Mouse (Mus musculus) neural tube, embryonic 12.5 days (tissue): ENCODE results near the gene Lzts3. TPM values are rescaled to one million over a fixed set of nuclear protein-coding genes. Genes with fewer than 3 reads are reported as not detected.

Experiments
- ATAC-seq: fragments of 200-750 bp; cut with Nextera tagmentation; 2 replicates; pipeline ENCODE4 v1.8.0; 2017; ENCODE audit warnings: low read depth, mild to moderate bottlenecking, moderate TSS enrichment, moderate library complexity; ENCODE audit not compliant: low FRiP score
- H3K27ac ChIP-seq: fragments of 300-500 bp; sonication (generic); 2 replicates; pipeline ENCODE4 v1.5.1; 2016
- H3K27me3 ChIP-seq: fragments of 300-500 bp; sonication (generic); replicated peaks from 2 replicates; pipeline ENCODE4 v1.6.1; 2016; ENCODE audit warnings: mild to moderate bottlenecking
- H3K36me3 ChIP-seq: fragments of 300-500 bp; sonication (generic); 2 replicates; pipeline ENCODE4 v1.6.1; 2016; ENCODE audit warnings: mild to moderate bottlenecking
- H3K4me1 ChIP-seq: fragments of 300-500 bp; sonication (generic); 2 replicates; pipeline ENCODE4 v1.6.1; 2016
- H3K4me2 ChIP-seq: fragments of 300-500 bp; sonication (generic); replicated peaks from 2 replicates; pipeline ENCODE4 v1.6.1; 2016; ENCODE audit warnings: mild to moderate bottlenecking
- H3K4me3 ChIP-seq: fragments of 300-500 bp; sonication (generic); 2 replicates; pipeline ENCODE4 v1.5.1; 2016
- H3K9ac ChIP-seq: fragments of 300-500 bp; sonication (generic); 2 replicates; pipeline ENCODE4 v1.6.1; 2016; ENCODE audit warnings: mild to moderate bottlenecking
- H3K9me3 ChIP-seq: fragments of 300-500 bp; sonication (generic); 2 replicates; pipeline ENCODE4 v1.6.1; 2016; ENCODE audit warnings: mild to moderate bottlenecking
- whole genome bisulfite sequencing: fragments of 180-500 bp; shearing (Covaris S2); methylation state at CpG from one replicate; pipeline ENCODE4 v1.1.7; 2016; 5-methylcytosine and 5-hydroxymethylcytosine counted together
- polyA plus RNA-seq: library from polyadenylated mRNA; unstranded; fragments of >200 nt; fragmentation: Nextera tagmentation; extraction: Ambion mirVana; gene quantifications from 2 replicates; pipeline ENCODE4 v1.2.1, GENCODE M21; 2016

Gene Lzts3
- polyA plus RNA-seq, 1 experiment from 2014 or later: 8.2 TPM

GRCm38 (mm10) chr2:130634006-130634738 is 8.4 kb downstream of the Lzts3 start:
- WGBS: 8% methylated on average over 14 of the region's 14 CpGs
- H3K36me3 ChIP-seq: no peaks in the 10 kb centered on the region
- no peaks in the 10 kb centered on the region for H3K9me3 ChIP-seq
- H3K27ac ChIP-seq: no peak overlapping the region
- peak overlapping the region; percentile 25; the same call in 1 of the 2 replicates for H3K4me3 ChIP-seq
- ATAC-seq: no peak
- H3K9ac ChIP-seq: no peak overlapping the region; the same call in 1 of the 2 replicates
- peak overlapping the region; percentile 60 for H3K4me2 ChIP-seq
- H3K27me3 ChIP-seq: peaks cover 56% of the 10 kb centered on the region
- peaks cover 20% of the 10 kb centered on the region for H3K4me1 ChIP-seq

- Histone ChIP-seq H3K4me3 (no peak overlapping the region), H3K27me3 (peaks cover 46% of the 10 kb centered on the region), H3K4me2 (no peak overlapping the region), H3K36me3 (no peaks in the 10 kb centered on the region), H3K9ac (no peak overlapping the region), H3K9me3 (no peaks in the 10 kb centered on the region), H3K4me1 (peaks cover 25% of the 10 kb centered on the region), H3K27ac (no peak overlapping the region)
- ATAC-seq: no peak
- WGBS: 51% methylated on average over 5 of the region's 5 CpGs
Measured at GRCm38 (mm10) chr2:130632887-130633675, 9.5 kb downstream of the Lzts3 start.

GRCm38 (mm10) chr2:130632416-130632815 is 10.2 kb downstream of the Lzts3 start:
- ATAC-seq: no peak
- peaks cover 39% of the 10 kb centered on the region for H3K27me3 ChIP-seq
- no peaks in the 10 kb centered on the region for H3K9me3 ChIP-seq

GRCm38 (mm10) chr2:130629839-130630203 is 12.8 kb downstream of the Lzts3 start, which contains the start of the genes Fastkd5 and Ubox5:
Gene Fastkd5, minus strand, starts transcription at chr2:130630027.
Gene Ubox5, minus strand, starts transcription at chr2:130630038.
- Histone ChIP-seq H3K27ac (no peak within 1 kb of the TSS), H3K4me1 (peaks cover 12% of the 10 kb centered on the region), H3K9me3 (no peaks in the 10 kb centered on the region), H3K27me3 (peaks cover 13% of the 10 kb centered on the region), H3K4me3 (peak within 1 kb of the TSS; percentile 86), H3K36me3 (peaks cover 21% of the 10 kb centered on the region), H3K4me2 (peak within 1 kb of the TSS; percentile 88), H3K9ac (peak within 1 kb of the TSS; percentile 88)
- ATAC-seq: peak; percentile 86
- under 1% methylated on average over 25 of the region's 25 CpGs for WGBS

More at GRCm38 (mm10) chr2:130632416-130632815, 10.2 kb downstream of the Lzts3 start:
- H3K4me3 ChIP-seq: no peak overlapping the region
- peaks cover 3% of the 10 kb centered on the region for H3K36me3 ChIP-seq
- no peak overlapping the region for H3K9ac ChIP-seq
- H3K27ac ChIP-seq: no peak overlapping the region
- H3K4me1 ChIP-seq: peaks cover 25% of the 10 kb centered on the region
- WGBS: 77% methylated on average over 1 of the region's 1 CpGs
- H3K4me2 ChIP-seq: no peak overlapping the region

GRCm38 (mm10) chr2:130629080-130629838 is 13.3 kb downstream of the Lzts3 start:
- Histone ChIP-seq H3K27me3 (peaks cover 8% of the 10 kb centered on the region), H3K9me3 (no peaks in the 10 kb centered on the region), H3K36me3 (peaks cover 23% of the 10 kb centered on the region), H3K4me1 (peaks cover 7% of the 10 kb centered on the region), H3K4me3 (peak overlapping the region; percentile 86), H3K27ac (no peak overlapping the region), H3K4me2 (peak overlapping the region; percentile 88), H3K9ac (peak overlapping the region; percentile 88)
- peak; percentile 60; the same call in 1 of the 2 replicates for ATAC-seq
- 2% methylated on average over 37 of the region's 37 CpGs for WGBS

GRCm38 (mm10) chr2:130628424-130628823 is 14.2 kb downstream of the Lzts3 start:
- Histone ChIP-seq H3K9ac (no peak overlapping the region), H3K4me1 (peaks cover 4% of the 10 kb centered on the region; the same call in 1 of the 2 replicates), H3K4me2 (peak overlapping the region; percentile 88), H3K27me3 (peaks cover under 1% of the 10 kb centered on the region), H3K4me3 (no peak overlapping the region), H3K36me3 (peaks cover 23% of the 10 kb centered on the region), H3K27ac (no peak overlapping the region), H3K9me3 (no peaks in the 10 kb centered on the region)
- no peak for ATAC-seq
- 61% methylated on average over 3 of the region's 3 CpGs for WGBS

- Histone ChIP-seq H3K36me3 (peaks cover 45% of the 10 kb centered on the region), H3K27me3 (no peaks in the 10 kb centered on the region), H3K4me1 (no peaks in the 10 kb centered on the region), H3K4me3 (no peak overlapping the region), H3K27ac (no peak overlapping the region), H3K9ac (no peak overlapping the region), H3K4me2 (no peak overlapping the region), H3K9me3 (no peaks in the 10 kb centered on the region)
- 95% methylated on average over 7 of the region's 7 CpGs for WGBS
- no peak for ATAC-seq
Measured at GRCm38 (mm10) chr2:130618972-130619371, 23.6 kb downstream of the Lzts3 start.

GRCm38 (mm10) chr2:130613091-130613490 is 29.5 kb downstream of the Lzts3 start:
- ATAC-seq: no peak
- no peak overlapping the region for H3K4me3 ChIP-seq
- no peak overlapping the region for H3K27ac ChIP-seq
- H3K4me1 ChIP-seq: no peaks in the 10 kb centered on the region
- 74% methylated on average over 3 of the region's 3 CpGs for WGBS
- peaks cover 30% of the 10 kb centered on the region for H3K36me3 ChIP-seq
- H3K27me3 ChIP-seq: no peaks in the 10 kb centered on the region
- H3K4me2 ChIP-seq: no peak overlapping the region
- H3K9me3 ChIP-seq: no peaks in the 10 kb centered on the region
- no peak overlapping the region for H3K9ac ChIP-seq

- no peak overlapping the region for H3K4me3 ChIP-seq
- no peak for ATAC-seq
- no peak overlapping the region for H3K9ac ChIP-seq
- H3K4me1 ChIP-seq: no peaks in the 10 kb centered on the region
- no peaks in the 10 kb centered on the region for H3K9me3 ChIP-seq
- H3K36me3 ChIP-seq: peaks cover 47% of the 10 kb centered on the region
- no peaks in the 10 kb centered on the region for H3K27me3 ChIP-seq
- WGBS: 83% methylated on average over 4 of the region's 4 CpGs
- no peak overlapping the region for H3K27ac ChIP-seq
- H3K4me2 ChIP-seq: no peak overlapping the region
Measured at GRCm38 (mm10) chr2:130602195-130602594, 40.4 kb downstream of the Lzts3 start.

- Histone ChIP-seq H3K4me1 (no peaks in the 10 kb centered on the region), H3K4me2 (no peak overlapping the region), H3K27ac (no peak overlapping the region), H3K27me3 (no peaks in the 10 kb centered on the region), H3K4me3 (no peak overlapping the region), H3K9me3 (no peaks in the 10 kb centered on the region), H3K36me3 (peaks cover 70% of the 10 kb centered on the region), H3K9ac (no peak overlapping the region)
- no peak for ATAC-seq
- WGBS: 81% methylated on average over 3 of the region's 3 CpGs
Measured at GRCm38 (mm10) chr2:130598399-130598798, 44.2 kb downstream of the Lzts3 start.

- Histone ChIP-seq H3K4me1 (no peaks in the 10 kb centered on the region), H3K27ac (no peak overlapping the region), H3K36me3 (peaks cover 69% of the 10 kb centered on the region), H3K27me3 (no peaks in the 10 kb centered on the region), H3K4me2 (no peak overlapping the region), H3K9ac (no peak overlapping the region), H3K4me3 (no peak overlapping the region), H3K9me3 (no peaks in the 10 kb centered on the region)
- ATAC-seq: no peak
- WGBS: 26% methylated on average over 1 of the region's 1 CpGs
Measured at GRCm38 (mm10) chr2:130597601-130598010, 45.0 kb downstream of the Lzts3 start.

- WGBS: 96% methylated on average over 1 of the region's 1 CpGs
- no peak overlapping the region for H3K27ac ChIP-seq
- peaks cover 76% of the 10 kb centered on the region for H3K36me3 ChIP-seq
- H3K9ac ChIP-seq: no peak overlapping the region
- no peaks in the 10 kb centered on the region for H3K4me1 ChIP-seq
- no peak overlapping the region for H3K4me3 ChIP-seq
- H3K27me3 ChIP-seq: no peaks in the 10 kb centered on the region
- H3K4me2 ChIP-seq: no peak overlapping the region
- no peaks in the 10 kb centered on the region for H3K9me3 ChIP-seq
- no peak for ATAC-seq
Measured at GRCm38 (mm10) chr2:130595596-130595995, 47.0 kb downstream of the Lzts3 start.
